Mouse (Mus musculus) thymus, postnatal 0 days (tissue): Measurements from ENCODE around the gene Zeb2. TPM values are rescaled to one million over a fixed set of nuclear protein-coding genes. Genes with fewer than 3 reads are reported as not detected.

Source experiments
- DNase-seq: peaks from one replicate; pipeline ENCODE4 v3.0.0-alpha.2; 2015; ENCODE audit warnings: low spot score
- microRNA-seq: library from miRNA; unstranded; fragments of <30 nt; microRNA quantifications from one replicate; pipeline ENCODE4, GENCODE M21; 2016; ENCODE audit warnings: borderline number of aligned reads
- polyA plus RNA-seq: library from polyadenylated mRNA; unstranded; fragments of >200 nt; fragmentation: Nextera tagmentation; extraction: Ambion mirVana; gene quantifications from 2 replicates; pipeline ENCODE4 v1.2.1, GENCODE M21; 2015

The Zeb2 gene
- polyA plus RNA-seq, 1 experiment from 2014 or later: 4.8 TPM

DNA sequence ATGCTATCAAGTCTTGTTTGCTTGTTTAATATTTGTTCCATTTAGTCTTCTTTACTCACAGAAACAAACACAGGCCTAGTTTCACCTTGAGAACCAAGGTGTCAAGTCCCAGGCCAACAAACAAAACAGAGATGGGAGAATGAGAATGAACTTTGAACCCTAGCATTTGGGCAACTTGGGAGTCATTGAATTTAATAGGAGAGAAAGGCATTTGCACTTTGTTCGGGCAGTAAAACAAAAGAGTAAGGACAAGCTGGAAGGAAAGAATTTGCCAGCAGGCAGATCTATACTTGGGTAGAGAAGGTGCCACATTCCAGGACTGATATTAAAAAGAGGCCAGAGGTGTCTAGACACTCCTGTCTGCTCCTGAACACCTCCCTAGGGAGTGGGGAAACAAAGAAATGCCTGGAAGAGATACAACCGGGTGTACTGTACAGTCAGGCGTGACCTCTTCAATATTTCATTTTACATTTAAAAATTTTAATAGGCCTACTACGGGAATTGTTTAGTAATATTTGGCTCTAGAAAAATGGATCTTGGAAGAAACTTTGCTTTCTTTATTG is 165.5 kb downstream of the Zeb2 start:
- DNase-seq: no peak

DNA sequence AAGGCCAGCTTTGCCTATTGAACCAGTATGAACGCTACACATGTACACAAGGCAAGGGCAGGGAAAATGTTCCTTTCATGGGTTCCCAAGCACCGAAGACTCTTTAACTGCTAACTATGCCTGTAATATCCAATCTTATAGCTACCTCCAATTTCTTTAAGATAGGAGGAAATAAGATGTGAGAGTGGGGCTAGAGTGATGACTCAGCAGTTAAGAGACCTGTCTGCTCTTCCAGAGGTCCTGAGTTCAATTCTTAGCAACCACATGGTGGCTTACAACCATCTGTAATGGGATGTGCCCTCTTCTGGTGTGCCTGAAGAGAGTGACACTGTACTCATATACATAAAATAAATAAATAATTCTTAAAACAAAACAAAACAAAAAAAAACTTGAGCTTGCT is 172.5 kb downstream of the Zeb2 start:
- no peak for DNase-seq

Small RNAs within 50 kb of the gene (microRNA-seq; reads per million reads assigned to microRNA genes)
- not detected for gene Mir5129

Other genes starting within 250 kb of the Zeb2 start
- gene Gtdc1, start 189.7 kb downstream of the Zeb2 start, polyA plus RNA-seq: 5.3 and 10.6 TPM in 2 replicates